Mouse (Mus musculus) forebrain, embryonic 14.5 days (tissue): ENCODE measurements around the gene Tor1b. TPM values are rescaled to one million over a fixed set of nuclear protein-coding genes. Genes with fewer than 3 reads are reported as not detected.
"Not testable (repeated sequence)": the region's sequence is repeated elsewhere in the genome, so short reads cannot be mapped to it uniquely, and the experiment has no call there.

ENCODE experiments used
- ATAC-seq: fragments of 200-750 bp; cut with Nextera tagmentation; 2 replicates; pipeline ENCODE4 v1.8.0; 2017; ENCODE audit warnings: mild to moderate bottlenecking, moderate library complexity
- DNase-seq: peaks from one replicate; pipeline ENCODE4 v3.0.0-alpha.2; 2015; ENCODE audit warnings: low spot score
- H3K27ac ChIP-seq: fragments of 300-500 bp; sonication (generic); 2 replicates; pipeline ENCODE4 v1.5.1; 2014; ENCODE audit warnings: low read depth, mild to moderate bottlenecking, control low read depth, low read length, moderate library complexity
- H3K27me3 ChIP-seq: fragments of 300-500 bp; sonication (generic); replicated peaks from 2 replicates; pipeline ENCODE4 v1.6.1; 2014; ENCODE audit warnings: low read length, control low read depth, mixed read lengths; ENCODE audit not compliant: control insufficient read depth, insufficient read depth
- H3K36me3 ChIP-seq: fragments of 300-500 bp; sonication (generic); 2 replicates; pipeline ENCODE4 v1.6.1; 2014; ENCODE audit warnings: low read length, control low read depth; ENCODE audit not compliant: control insufficient read depth, insufficient read depth
- H3K4me1 ChIP-seq: fragments of 300-500 bp; sonication (generic); 2 replicates; pipeline ENCODE4 v1.6.1; 2014; ENCODE audit warnings: antibody characterized with exemption, low read length, control low read depth; ENCODE audit not compliant: control insufficient read depth, insufficient read depth
- H3K4me2 ChIP-seq: fragments of 300-500 bp; sonication (generic); 2 replicates; pipeline ENCODE4 v1.6.1; 2014; ENCODE audit warnings: mild to moderate bottlenecking, control low read depth, low read length
- H3K4me3 ChIP-seq: fragments of 300-500 bp; sonication (generic); 2 replicates; pipeline ENCODE4 v1.5.1; 2014; ENCODE audit warnings: low read depth, low read length, control low read depth
- H3K9ac ChIP-seq: fragments of 300-500 bp; sonication (generic); 2 replicates; pipeline ENCODE4 v1.6.1; 2014; ENCODE audit warnings: mild to moderate bottlenecking, low read length, control low read depth, moderate library complexity
- H3K9me3 ChIP-seq: fragments of 300-500 bp; sonication (generic); replicated peaks from 2 replicates; pipeline ENCODE4 v1.6.1; 2016; ENCODE audit warnings: low read length, control low read depth, mixed read lengths; ENCODE audit not compliant: control insufficient read depth
- WGBS: fragments of 180-500 bp; shearing (Covaris S2); extraction: QIAGEN DNeasy Blood & Tissue Kit; methylation state at CpG from one replicate; pipeline ENCODE4 v1.1.7; 2014; 5-methylcytosine and 5-hydroxymethylcytosine counted together
- polyA plus RNA-seq: library from polyadenylated mRNA; unstranded; fragments of >200 nt; fragmentation: Nextera tagmentation; extraction: Ambion mirVana; gene quantifications from 2 replicates; pipeline ENCODE4 v1.2.1, GENCODE M21; 2014

The Tor1b gene
- polyA plus RNA-seq, 1 experiment from 2014 or later: 25.2 TPM

DNA sequence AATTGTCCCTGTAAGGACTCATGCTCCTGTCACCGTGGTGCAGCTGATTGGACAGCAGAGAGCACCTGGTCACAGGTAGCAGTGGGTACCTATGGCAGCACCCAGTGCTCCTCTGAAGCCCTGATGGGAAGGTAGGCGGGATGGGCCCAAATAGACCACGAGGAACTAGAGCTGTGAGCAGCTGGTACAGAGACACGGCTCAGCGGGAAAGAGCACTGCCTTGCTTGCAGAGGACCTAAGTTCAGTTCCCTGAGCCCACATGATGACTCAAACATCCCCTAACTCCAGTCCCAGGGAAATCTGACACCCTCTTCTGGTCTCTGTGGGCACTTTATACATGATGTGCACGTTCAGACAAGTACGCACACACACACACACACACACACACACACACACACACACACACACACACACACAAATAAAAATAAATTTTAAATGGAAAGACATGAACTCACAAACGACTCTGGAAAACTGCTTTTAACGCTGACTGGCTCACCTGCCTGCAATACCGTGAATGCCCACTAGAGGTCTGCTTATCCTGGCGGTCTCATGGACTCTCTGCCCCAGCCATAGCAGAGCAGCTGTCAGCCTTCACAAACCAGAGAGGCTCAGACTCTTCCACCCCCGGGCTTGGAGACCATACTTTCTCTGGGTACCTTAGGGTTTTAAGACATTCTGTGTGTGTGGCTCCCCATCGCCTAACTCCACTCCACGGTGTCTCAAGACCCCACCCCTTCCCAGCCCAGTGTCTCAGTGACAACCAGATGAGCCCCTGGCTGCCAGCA, 24.7 kb upstream of the Tor1b start:
- Histone ChIP-seq H3K27me3 (no peaks in the 10 kb centered on the region), H3K4me1 (no peaks in the 10 kb centered on the region), H3K36me3 (no peaks in the 10 kb centered on the region), H3K4me3 (no peak overlapping the region), H3K27ac (no peak overlapping the region), H3K9me3 (no peaks in the 10 kb centered on the region), H3K4me2 (no peak overlapping the region), H3K9ac (no peak overlapping the region)
- peak; percentile 89 for DNase-seq
- 21% methylated on average over 14 of the region's 14 CpGs for WGBS
- ATAC-seq: peak; percentile 64

DNA sequence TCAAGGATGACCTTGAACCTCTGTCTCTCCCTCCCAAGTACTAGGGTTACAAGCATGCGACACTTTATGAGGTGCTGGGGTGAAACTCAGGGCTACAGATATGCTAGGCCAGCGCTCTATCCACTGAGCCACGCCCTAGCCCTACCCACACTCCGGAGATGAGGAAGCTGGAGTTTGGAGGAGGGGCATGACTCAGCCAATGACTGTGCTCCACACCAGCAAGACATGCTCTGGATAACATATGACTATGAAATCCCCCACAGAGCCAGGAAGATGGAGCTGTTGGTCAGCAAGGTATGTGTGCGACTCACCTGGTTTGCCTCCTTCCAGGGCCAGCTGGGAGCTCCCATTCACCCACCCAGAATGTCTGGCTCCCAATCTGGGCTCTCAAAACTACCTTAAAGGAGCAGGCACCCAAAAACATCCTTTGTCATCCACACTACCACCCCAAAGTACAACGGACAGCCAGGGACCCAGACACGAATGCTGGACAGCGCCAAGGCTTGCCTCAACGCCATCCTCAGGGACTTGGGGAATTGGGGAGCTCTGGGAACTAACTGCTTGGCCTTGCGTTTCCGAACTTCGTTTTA, 23.8 kb upstream of the Tor1b start:
- peak overlapping the region; percentile 50; the same call in 1 of the 2 replicates for H3K9ac ChIP-seq
- ATAC-seq (no peak), DNase-seq (no peak)
- H3K27me3 ChIP-seq: no peaks in the 10 kb centered on the region
- no peaks in the 10 kb centered on the region for H3K36me3 ChIP-seq
- H3K4me1 ChIP-seq: no peaks in the 10 kb centered on the region
- no peaks in the 10 kb centered on the region for H3K9me3 ChIP-seq
- no peak overlapping the region for H3K4me3 ChIP-seq
- H3K27ac ChIP-seq: no peak overlapping the region
- 29% methylated on average over 12 of the region's 12 CpGs for WGBS
- H3K4me2 ChIP-seq: peak overlapping the region; percentile 57

DNA sequence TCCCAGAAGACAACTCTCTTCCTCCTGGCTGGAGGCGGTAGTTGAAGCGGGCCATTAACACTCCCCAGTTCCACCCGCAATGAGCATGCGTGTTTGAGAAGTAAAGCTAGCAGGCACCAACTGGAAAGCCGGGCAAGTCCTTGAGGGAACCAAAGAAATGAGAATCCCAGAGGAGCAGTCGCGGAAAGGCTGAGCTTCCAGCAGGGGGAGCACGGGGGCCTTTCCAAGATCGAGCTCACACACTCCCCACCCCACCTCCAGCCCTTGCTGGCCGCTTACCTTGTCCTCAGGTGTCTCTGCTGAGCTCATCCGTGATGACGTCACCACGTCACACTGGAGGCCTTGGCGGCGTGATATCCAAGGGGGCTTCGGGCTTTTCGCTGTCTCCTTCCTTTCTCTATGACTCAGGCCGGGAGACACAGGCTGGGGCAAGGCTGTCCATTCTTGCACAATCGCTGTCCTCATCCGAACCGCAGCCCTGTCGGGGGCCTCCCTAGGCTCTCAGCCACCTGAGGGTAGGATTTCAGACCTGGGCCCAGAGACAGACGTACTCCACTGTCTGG, 23.2 kb upstream of the Tor1b start, which contains the start of gene Ptges:
Gene Ptges (minus strand): TSS at position 381 of the 563 bp plus-strand sequence.
- no peaks in the 10 kb centered on the region for H3K9me3 ChIP-seq
- peak within 1 kb of the TSS; percentile 50 for H3K9ac ChIP-seq
- 2% methylated on average over 23 of the region's 23 CpGs for WGBS
- peak within 1 kb of the TSS; percentile 57 for H3K4me2 ChIP-seq
- DNase-seq (peak; percentile 82), ATAC-seq (peak; percentile 62)
- no peaks in the 10 kb centered on the region for H3K36me3 ChIP-seq
- H3K27ac ChIP-seq: no peak within 1 kb of the TSS
- H3K27me3 ChIP-seq: no peaks in the 10 kb centered on the region
- peak within 1 kb of the TSS; percentile 19 for H3K4me3 ChIP-seq
- H3K4me1 ChIP-seq: no peaks in the 10 kb centered on the region

DNA sequence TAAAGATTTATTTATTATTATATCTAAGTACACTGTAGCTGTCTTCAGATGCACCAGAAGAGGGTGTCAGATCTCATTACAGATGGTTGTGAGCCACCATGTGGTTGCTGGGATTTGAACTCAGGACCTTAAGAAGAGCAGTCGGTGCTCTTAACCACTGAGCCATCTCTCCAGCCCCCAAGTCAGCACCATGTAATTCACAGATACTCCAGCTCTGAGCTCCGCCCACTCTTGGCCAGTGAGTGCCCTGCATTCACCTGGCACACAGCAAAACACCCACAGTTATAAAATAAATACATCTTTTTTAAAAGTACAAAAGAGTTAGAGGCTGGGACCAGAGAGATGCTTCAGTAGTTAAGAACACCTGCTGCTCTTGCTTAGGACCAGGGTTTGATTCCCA, 21.9 kb upstream of the Tor1b start:
- not testable (repeated sequence) for H3K4me2 ChIP-seq, H3K4me3 ChIP-seq, H3K9me3 ChIP-seq, H3K4me1 ChIP-seq, ATAC-seq, H3K36me3 ChIP-seq, H3K27me3 ChIP-seq, H3K27ac ChIP-seq, H3K9ac ChIP-seq, DNase-seq
- 87% methylated on average over 2 of the region's 2 CpGs for WGBS

DNA sequence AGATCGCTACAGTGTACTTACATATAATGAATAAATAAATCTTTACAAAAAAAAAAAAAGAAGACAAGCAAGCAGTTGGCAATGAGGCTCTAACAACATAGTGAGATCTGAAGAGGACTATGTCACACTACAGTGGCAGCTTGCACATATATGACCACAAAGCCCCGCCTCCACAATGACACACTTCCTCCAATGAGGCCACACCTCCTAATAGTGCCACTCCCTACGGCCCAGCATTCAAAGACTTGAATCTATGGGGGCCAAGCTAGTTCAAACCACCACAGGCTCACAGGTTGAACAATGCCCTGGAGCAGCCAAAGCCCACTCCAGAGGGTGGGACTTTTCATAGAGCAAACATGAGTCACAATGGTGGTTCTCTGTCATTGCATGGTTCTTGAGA, 20.8 kb upstream of the Tor1b start:
- Histone ChIP-seq H3K27me3 (no peaks in the 10 kb centered on the region), H3K4me3 (no peak overlapping the region), H3K27ac (no peak overlapping the region), H3K36me3 (no peaks in the 10 kb centered on the region), H3K4me1 (no peaks in the 10 kb centered on the region), H3K9ac (no peak overlapping the region), H3K4me2 (no peak overlapping the region), H3K9me3 (no peaks in the 10 kb centered on the region)
- DNase-seq (no peak), ATAC-seq (no peak)
- 76% methylated on average over 3 of the region's 3 CpGs for WGBS

DNA sequence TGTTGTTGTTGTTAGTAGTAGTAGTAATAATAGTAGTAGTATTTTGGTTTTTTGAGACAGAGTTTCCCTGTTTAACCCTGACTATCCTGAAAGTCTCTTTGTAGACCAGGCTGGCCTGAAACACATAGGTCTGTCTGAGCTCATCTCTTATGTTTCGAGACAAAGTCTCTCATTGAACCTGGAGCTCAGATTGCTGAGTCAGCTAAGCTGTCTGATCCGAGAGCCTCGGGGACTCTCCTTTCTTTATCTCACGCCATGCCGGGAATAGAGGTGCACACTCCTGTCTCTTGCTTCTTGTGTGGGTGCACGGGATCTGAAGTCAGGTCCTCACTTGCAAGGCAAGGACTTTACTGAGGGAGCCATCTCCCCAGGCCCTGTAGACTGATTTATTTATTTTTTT, 19.7 kb upstream of the Tor1b start:
- H3K9me3 ChIP-seq: no peaks in the 10 kb centered on the region
- no peak overlapping the region for H3K4me3 ChIP-seq
- H3K27me3 ChIP-seq: no peaks in the 10 kb centered on the region
- no peak overlapping the region for H3K4me2 ChIP-seq
- no peaks in the 10 kb centered on the region for H3K36me3 ChIP-seq
- ATAC-seq (no peak), DNase-seq (no peak)
- H3K27ac ChIP-seq: no peak overlapping the region
- no peak overlapping the region for H3K9ac ChIP-seq
- WGBS: 65% methylated on average over 6 of the region's 6 CpGs
- H3K4me1 ChIP-seq: no peaks in the 10 kb centered on the region

GRCm38 (mm10) chr2:30933917-30934450, 18.8 kb upstream of the Tor1b start:
- no peak overlapping the region for H3K9ac ChIP-seq
- no peaks in the 10 kb centered on the region for H3K9me3 ChIP-seq
- ATAC-seq (no peak), DNase-seq (peak; percentile 86)
- no peak overlapping the region for H3K27ac ChIP-seq
- 23% methylated on average over 7 of the region's 7 CpGs for WGBS
- H3K4me1 ChIP-seq: no peaks in the 10 kb centered on the region
- no peak overlapping the region for H3K4me3 ChIP-seq
- H3K4me2 ChIP-seq: no peak overlapping the region
- H3K27me3 ChIP-seq: no peaks in the 10 kb centered on the region
- H3K36me3 ChIP-seq: no peaks in the 10 kb centered on the region

- no peak overlapping the region for H3K4me2 ChIP-seq
- H3K27me3 ChIP-seq: no peaks in the 10 kb centered on the region
- DNase-seq: no peak
- no peaks in the 10 kb centered on the region for H3K9me3 ChIP-seq
- 63% methylated on average over 3 of the region's 3 CpGs for WGBS
- no peaks in the 10 kb centered on the region for H3K4me1 ChIP-seq
- no peak overlapping the region for H3K27ac ChIP-seq
- ATAC-seq: no peak
- H3K9ac ChIP-seq: no peak overlapping the region
- H3K36me3 ChIP-seq: no peaks in the 10 kb centered on the region
- no peak overlapping the region for H3K4me3 ChIP-seq
Measured at GRCm38 (mm10) chr2:30936808-30937207, 16.0 kb upstream of the Tor1b start.

DNA sequence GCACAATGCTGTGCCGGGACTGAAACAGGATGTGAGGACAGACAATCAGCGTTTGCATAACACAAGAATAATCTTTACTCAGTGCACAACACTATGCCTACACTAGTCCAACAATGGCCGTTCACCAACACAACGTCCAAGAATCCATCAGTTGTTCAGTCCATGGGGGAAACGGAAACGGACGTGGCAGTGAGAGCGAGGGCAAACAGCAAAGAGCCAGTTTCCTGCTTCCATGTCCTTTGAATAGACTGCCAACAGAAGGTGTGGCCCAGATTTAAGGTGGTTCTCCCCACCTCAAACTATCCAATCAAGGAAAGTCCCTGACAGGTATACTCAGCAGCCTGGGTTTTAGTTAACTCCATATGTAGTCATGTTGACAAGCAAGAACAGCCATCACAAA, 15.0 kb upstream of the Tor1b start:
- H3K27me3 ChIP-seq: no peaks in the 10 kb centered on the region
- no peak for DNase-seq
- H3K9ac ChIP-seq: no peak overlapping the region
- no peaks in the 10 kb centered on the region for H3K36me3 ChIP-seq
- no peak overlapping the region for H3K4me3 ChIP-seq
- no peak overlapping the region for H3K4me2 ChIP-seq
- no peak overlapping the region for H3K27ac ChIP-seq
- H3K9me3 ChIP-seq: no peaks in the 10 kb centered on the region
- no peaks in the 10 kb centered on the region for H3K4me1 ChIP-seq
- WGBS: 90% methylated on average over 8 of the region's 8 CpGs
- ATAC-seq: no peak
